Mouse (Mus musculus): ENCODE data around the gene Kynu.

Kynu gene

DNA sequence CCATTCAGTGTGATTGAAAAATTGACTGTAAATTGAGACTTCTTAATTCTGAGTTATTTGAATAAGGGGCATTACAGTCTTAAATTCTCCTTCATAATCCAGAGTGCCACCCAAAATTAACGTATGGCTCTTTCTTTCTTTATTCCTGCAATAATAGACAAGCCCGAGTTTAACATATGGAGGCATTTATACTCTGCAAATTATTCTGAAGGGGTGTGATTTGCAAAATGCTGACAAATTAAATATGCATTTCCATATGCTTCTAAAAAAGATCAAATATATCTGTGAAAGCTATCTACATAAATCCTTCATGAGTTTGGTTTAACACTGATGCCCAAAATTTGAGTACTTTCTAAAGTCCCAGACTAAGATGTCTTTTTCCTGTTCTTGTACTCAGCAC is 91.8 kb downstream of the Kynu start:
- DNase-seq (ENCODE audit: low spot score): no peak

DNA sequence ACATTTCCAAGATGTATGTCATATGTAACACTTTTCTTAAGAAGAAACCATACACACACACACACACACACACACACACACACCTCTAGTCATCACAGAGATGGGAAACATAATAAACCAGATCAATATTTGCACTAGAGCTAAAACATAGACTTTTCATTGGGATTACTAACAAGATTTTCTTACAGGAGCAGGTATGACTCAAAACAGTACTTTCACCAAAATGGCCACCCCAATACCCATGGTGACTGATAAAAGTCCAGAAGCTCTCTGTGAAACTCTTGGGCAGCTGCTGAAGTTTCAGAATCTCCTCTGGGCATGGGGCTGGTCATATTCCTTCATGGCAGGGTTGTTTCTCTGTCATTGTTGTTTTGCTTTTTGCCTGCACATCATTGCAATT is 114.5 kb downstream of the Kynu start:
- no peak for DNase-seq (ENCODE audit: low spot score)

GRCm38 (mm10) chr2:43673619-43674018 is 118.5 kb downstream of the Kynu start:
- DNase-seq (ENCODE audit: low spot score): peak; percentile 83

GRCm38 (mm10) chr2:43674098-43674497 is 119.0 kb downstream of the Kynu start:
- DNase-seq (ENCODE audit: low spot score): no peak

DNA sequence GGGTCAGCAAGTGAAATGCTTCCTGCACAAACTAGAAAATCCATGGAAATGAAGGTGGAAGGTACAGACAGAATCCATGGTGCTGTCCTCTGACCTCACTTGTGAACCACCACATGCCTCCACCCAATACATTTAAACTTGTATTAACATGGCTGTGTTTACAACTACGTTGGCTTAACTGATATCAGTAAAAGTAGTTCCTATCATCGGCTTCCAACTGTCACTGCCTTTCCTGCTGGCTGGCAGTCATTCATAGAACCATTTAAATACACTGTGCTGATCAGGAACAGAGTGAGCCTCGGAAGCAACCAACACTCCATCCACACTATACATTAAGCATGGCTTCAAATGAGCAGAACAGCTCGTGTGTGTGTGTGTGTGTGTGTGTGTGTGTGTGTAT is 120.1 kb downstream of the Kynu start:
- DNase-seq (ENCODE audit: low spot score): no peak

DNA sequence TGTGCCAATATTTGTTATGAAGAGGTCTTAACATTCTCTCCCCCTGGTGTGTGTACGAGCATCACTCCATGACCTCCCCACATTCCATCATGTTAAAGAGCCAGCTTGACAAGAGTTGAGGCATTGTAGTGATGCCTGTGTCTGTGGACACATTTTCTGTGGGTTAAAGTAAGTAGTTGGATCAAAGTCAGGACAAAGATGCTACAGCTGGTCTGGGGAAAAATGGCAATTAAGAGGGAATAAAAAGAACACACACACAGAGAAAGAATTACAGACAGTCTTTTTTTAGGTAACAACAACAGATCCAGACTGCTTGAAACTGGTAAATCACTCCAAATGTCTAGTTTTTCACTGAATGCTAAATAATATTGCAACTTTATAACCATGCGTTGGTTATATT is 135.3 kb downstream of the Kynu start:
- no peak for DNase-seq (ENCODE audit: low spot score)

DNA sequence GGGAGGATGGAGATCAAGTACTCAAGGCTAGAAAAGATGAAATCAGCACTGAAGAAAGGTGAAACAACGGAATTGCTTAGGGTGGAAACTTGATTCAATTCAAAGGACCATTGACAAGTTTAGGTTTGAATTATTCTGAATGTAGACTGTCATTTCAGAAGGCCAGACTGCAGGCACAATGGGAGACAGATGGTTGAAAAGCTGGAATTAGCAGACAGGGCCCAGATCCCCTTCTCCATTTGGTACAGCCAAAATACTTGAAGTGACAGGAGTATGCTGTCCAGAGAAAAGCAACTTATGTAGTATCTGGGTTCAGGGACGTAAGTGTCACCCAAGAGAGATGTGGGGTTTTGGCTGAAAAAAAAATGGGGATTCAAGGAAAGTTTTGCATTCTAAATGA is 136.2 kb downstream of the Kynu start:
- DNase-seq (ENCODE audit: low spot score): no peak

DNA sequence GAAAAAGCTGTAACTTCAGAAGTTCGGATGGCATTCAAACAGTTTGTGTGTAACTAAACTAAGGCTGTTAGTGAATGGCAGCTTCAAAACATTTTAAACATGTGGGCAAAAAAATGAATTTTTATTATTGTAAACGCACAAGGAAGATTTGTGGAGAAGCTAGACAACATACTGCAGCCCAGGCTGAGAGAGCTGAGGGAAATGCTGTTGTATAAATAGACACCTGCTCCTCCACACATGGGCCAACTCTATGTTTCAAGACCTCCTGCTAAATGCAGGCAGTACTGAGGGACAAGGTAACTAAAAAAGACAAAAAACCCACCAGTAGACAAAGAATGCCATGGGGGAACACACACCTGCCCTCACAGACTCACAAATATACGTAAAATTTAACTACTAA is 140.5 kb downstream of the Kynu start:
- no peak for DNase-seq (ENCODE audit: low spot score)

DNA sequence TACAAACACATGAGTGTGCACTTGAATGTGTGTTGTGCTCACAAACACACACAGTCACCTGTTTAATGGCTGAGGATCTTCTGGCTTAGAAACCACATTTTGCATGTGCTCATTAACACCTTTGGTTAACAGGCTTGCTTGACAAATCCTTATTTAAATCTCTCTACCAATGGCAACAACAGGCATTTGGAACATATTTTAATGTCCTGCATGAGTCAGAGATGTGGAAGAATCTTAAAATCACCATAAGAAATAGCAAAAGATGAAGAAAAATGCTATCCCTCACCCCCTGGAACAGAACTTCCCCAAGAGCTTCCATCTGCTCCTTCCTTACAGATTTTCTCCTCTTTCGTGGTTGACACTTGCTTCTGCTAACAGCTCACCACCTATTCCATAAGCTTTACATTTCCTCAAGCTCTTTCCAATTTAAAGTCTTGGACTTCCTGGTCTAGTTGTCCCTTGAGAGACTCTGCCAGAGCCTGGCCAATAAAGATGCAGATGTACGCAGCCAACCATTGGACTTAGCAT is 157.5 kb downstream of the Kynu start:
- DNase-seq (ENCODE audit: low spot score): no peak

- DNase-seq (ENCODE audit: low spot score): peak; percentile 91
Observed at GRCm38 (mm10) chr2:43722446-43723103, 167.4 kb downstream of the Kynu start.

DNA sequence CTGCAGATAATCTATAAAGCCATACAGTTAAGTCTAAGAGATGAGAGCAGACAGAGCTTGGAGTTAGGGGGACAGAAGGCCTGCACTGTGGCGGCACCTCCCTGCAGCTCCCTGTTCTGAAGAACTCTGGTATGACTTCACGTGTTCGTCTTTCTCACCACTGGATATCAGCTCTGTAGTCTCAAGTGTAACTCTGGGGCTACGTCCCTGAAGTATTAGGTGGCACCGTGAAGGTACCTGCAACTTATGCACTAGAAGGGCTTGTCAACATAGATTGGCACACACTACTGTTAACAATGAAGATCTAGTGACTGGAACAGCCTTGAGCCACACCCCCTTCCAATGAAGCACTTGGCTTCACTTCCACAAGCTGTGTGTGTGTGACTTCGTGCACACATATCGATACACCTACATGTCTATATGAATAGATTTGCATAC is 168.0 kb downstream of the Kynu start:
- DNase-seq (ENCODE audit: low spot score): no peak

GRCm38 (mm10) chr2:43727181-43727580 is 172.1 kb downstream of the Kynu start:
- no peak for DNase-seq (ENCODE audit: low spot score)

GRCm38 (mm10) chr2:43727693-43728092 is 172.6 kb downstream of the Kynu start:
- no peak for DNase-seq (ENCODE audit: low spot score)

DNA sequence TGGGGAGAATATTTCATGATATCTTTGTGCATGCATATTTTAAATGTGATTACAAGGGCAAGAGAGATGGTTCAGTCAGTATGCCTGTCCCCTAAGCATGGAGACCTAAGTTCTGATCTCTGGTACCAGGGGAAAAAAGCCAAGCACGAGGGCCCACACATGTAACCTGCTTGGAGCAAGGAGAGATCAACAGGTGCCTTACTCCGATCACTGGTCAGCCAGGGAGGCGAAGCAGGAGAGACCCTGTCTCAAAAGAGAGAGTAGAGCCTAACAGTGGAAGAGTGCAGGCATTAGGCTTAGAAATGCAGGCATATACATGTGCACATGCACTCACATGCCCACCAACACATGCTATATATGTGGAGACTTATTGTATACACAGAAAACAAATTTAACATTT is 173.7 kb downstream of the Kynu start:
- no peak for DNase-seq (ENCODE audit: low spot score)
